Mouse (Mus musculus) testis, postnatal 14 days (tissue): ENCODE measurements around the gene Rtn2.
A peak's percentile ranks its signal among the peaks of the same experiment; 100 is the strongest.

Experiments used
- DNase-seq: peaks from one replicate; pipeline ENCODE4 v3.0.0; 2021; ENCODE audit warnings: low spot score

Rtn2 gene

GRCm38 (mm10) chr7:19319458-19319857, 37.0 kb downstream of the Rtn2 start:
- DNase-seq, result no peak

GRCm38 (mm10) chr7:19319906-19320305, 37.5 kb downstream of the Rtn2 start:
- DNase-seq, result peak; percentile 91

- no peak for DNase-seq
Observed at GRCm38 (mm10) chr7:19320637-19321036, 38.2 kb downstream of the Rtn2 start.

- no peak for DNase-seq
Observed at GRCm38 (mm10) chr7:19321464-19321863, 39.0 kb downstream of the Rtn2 start.

GRCm38 (mm10) chr7:19322489-19322888, 40.1 kb downstream of the Rtn2 start:
- DNase-seq, result no peak

GRCm38 (mm10) chr7:19324221-19324620, 41.8 kb downstream of the Rtn2 start:
- no peak for DNase-seq

GRCm38 (mm10) chr7:19325262-19326199, 43.1 kb downstream of the Rtn2 start:
- DNase-seq, result no peak

- DNase-seq, result peak; percentile 78
Observed at GRCm38 (mm10) chr7:19326359-19326758, 43.9 kb downstream of the Rtn2 start.

- peak; percentile 74 for DNase-seq
Observed at GRCm38 (mm10) chr7:19327128-19327527, 44.7 kb downstream of the Rtn2 start.

- DNase-seq, result no peak
Observed at GRCm38 (mm10) chr7:19327782-19328181, 45.4 kb downstream of the Rtn2 start.

GRCm38 (mm10) chr7:19328425-19328824, 46.0 kb downstream of the Rtn2 start:
- no peak for DNase-seq

GRCm38 (mm10) chr7:19331910-19332309, 49.5 kb downstream of the Rtn2 start:
- DNase-seq, result no peak

- peak; percentile 54 for DNase-seq
Observed at GRCm38 (mm10) chr7:19332709-19333352, 50.4 kb downstream of the Rtn2 start.

GRCm38 (mm10) chr7:19335583-19335982, 53.2 kb downstream of the Rtn2 start:
- DNase-seq, result no peak

GRCm38 (mm10) chr7:19337122-19337521, 54.7 kb downstream of the Rtn2 start:
- no peak for DNase-seq

GRCm38 (mm10) chr7:19338060-19338459, 55.6 kb downstream of the Rtn2 start:
- DNase-seq, result no peak

GRCm38 (mm10) chr7:19338596-19338995, 56.2 kb downstream of the Rtn2 start:
- no peak for DNase-seq

- peak; percentile 53 for DNase-seq
Observed at GRCm38 (mm10) chr7:19341250-19341649, 58.8 kb downstream of the Rtn2 start.

- DNase-seq, result no peak
Observed at GRCm38 (mm10) chr7:19341761-19342409, 59.5 kb downstream of the Rtn2 start.

- DNase-seq, result peak; percentile 81
Observed at GRCm38 (mm10) chr7:19342481-19343027, 60.1 kb downstream of the Rtn2 start.

GRCm38 (mm10) chr7:19343210-19343808, 60.9 kb downstream of the Rtn2 start:
- peak; percentile 61 for DNase-seq
